Mouse (Mus musculus) testis, adult 2 months (tissue): ENCODE measurements at regions not wholly inside any gene's neighbourhood (a gene's known extent, or its start where the extent isn't known, plus 50 kb on each side); places are given as distances from the start of the nearest gene placed in this dataset.
"Not testable (repeated sequence)": the region's sequence is repeated elsewhere in the genome, so short reads cannot be mapped to it uniquely, and the experiment has no call there.

ENCODE experiments used
- H3K27ac ChIP-seq: fragments of 200-500 bp; 2 replicates; pipeline ENCODE4 v1.5.1; 2012; ENCODE audit warnings: low read depth, low read length; ENCODE audit not compliant: control insufficient read depth, insufficient read depth
- H3K27me3 ChIP-seq: fragments of 200-500 bp; 2 replicates; pipeline ENCODE4 v1.6.1; 2012; ENCODE audit warnings: mild to moderate bottlenecking, low read length, moderate library complexity; ENCODE audit not compliant: control insufficient read depth, insufficient read depth
- H3K36me3 ChIP-seq: fragments of 200-500 bp; 2 replicates; pipeline ENCODE4 v1.6.1; 2012; ENCODE audit warnings: mild to moderate bottlenecking, low read length; ENCODE audit not compliant: control insufficient read depth, insufficient read depth
- H3K4me1 ChIP-seq: fragments of 200-500 bp; 2 replicates; pipeline ENCODE4 v1.6.1; 2012; ENCODE audit warnings: low read length; ENCODE audit not compliant: control insufficient read depth, insufficient read depth
- H3K4me3 ChIP-seq: fragments of 200-500 bp; 2 replicates; pipeline ENCODE4 v1.5.1; 2012; ENCODE audit warnings: low read depth, mild to moderate bottlenecking, low read length, moderate library complexity, mixed read lengths; ENCODE audit not compliant: control insufficient read depth
- CTCF ChIP-seq: fragments of 200-500 bp; IDR thresholded peaks from 2 replicates; pipeline ENCODE4 v1.5.1; 2012; ENCODE audit warnings: low read depth, mild to moderate bottlenecking, inconsistent platforms, low read length, moderate library complexity; ENCODE audit not compliant: control insufficient read depth, insufficient read depth, insufficient replicate concordance
- POLR2A ChIP-seq: fragments of 200-500 bp; IDR thresholded peaks from 2 replicates; pipeline ENCODE4 v1.6.1; 2012; ENCODE audit warnings: low read depth, mild to moderate bottlenecking, inconsistent platforms, low read length, moderate library complexity; ENCODE audit not compliant: control insufficient read depth

DNA sequence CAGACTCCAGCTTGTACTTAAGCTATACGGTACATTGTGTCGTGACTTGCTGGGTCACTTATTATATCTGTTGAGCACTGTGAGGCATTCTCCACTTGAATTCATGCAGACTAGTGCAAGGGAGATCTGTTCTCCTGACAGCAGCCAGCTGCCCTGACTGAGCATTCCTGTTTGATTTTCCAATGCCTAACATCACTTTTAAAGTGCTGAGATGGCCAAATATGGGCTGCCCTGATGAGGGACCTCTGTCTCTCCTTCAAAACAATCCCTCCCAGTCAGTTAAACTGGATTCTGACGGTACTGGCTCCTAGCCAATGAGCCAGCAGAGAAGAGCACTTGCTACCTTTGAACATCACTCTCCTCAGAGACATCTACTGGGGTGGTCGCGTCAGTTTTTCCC is 57.6 kb upstream of the Lekr1 start:
- Histone ChIP-seq H3K27ac (no peak overlapping the region), H3K36me3 (no peaks in the 10 kb centered on the region), H3K27me3 (no peaks in the 10 kb centered on the region), H3K4me3 (no peak overlapping the region), H3K4me1 (no peaks in the 10 kb centered on the region)
- TF ChIP-seq CTCF (no peak), POLR2A (no peak)

DNA sequence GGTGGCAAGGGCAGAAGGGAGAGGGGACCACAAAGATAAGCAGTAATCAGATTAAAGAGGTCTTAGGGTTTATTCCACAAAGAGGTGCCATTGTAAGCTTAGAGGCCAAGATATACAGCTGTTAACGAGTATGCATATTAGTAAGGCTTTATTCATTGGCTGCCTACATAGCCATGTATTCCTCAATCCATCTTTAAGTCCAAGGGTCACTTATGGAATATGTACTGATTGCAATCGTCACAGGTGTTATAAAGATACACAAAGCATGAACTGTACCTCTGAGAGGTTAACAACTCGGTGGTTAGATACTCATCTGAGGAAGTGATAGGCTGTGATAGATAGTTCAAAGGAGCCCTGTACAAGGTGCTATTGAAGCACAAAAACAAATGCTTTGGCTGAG is 54.3 kb upstream of the Lekr1 start:
- H3K27me3 ChIP-seq, result no peaks in the 10 kb centered on the region
- H3K27ac ChIP-seq, result no peak overlapping the region
- no peaks in the 10 kb centered on the region for H3K36me3 ChIP-seq
- no peaks in the 10 kb centered on the region for H3K4me1 ChIP-seq
- TF ChIP-seq CTCF (no peak), POLR2A (no peak)
- H3K4me3 ChIP-seq, result no peak overlapping the region

DNA sequence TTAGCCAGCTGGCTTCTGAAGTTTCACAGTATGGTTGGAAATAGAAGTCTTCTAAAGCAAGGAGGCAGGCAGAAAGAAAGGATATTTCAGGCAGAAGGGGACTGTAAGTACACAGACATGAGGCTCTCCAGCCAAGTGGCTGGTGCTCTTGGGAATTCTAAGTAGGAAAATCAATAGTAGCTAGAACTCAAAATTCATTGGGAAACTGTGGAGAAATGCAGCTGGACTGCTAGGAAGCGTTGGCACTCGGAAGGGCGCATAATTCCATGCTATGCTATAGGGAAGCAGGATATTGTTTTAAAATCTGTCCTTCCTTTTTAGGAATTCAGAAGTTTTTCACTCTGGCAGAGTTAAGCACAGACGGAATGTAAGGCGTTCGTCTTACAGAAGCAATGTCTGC is 53.6 kb upstream of the Lekr1 start:
- H3K27me3 ChIP-seq, result no peaks in the 10 kb centered on the region
- no peak overlapping the region for H3K4me3 ChIP-seq
- H3K27ac ChIP-seq, result no peak overlapping the region
- H3K36me3 ChIP-seq, result no peaks in the 10 kb centered on the region
- TF ChIP-seq POLR2A (no peak), CTCF (no peak)
- H3K4me1 ChIP-seq, result no peaks in the 10 kb centered on the region

DNA sequence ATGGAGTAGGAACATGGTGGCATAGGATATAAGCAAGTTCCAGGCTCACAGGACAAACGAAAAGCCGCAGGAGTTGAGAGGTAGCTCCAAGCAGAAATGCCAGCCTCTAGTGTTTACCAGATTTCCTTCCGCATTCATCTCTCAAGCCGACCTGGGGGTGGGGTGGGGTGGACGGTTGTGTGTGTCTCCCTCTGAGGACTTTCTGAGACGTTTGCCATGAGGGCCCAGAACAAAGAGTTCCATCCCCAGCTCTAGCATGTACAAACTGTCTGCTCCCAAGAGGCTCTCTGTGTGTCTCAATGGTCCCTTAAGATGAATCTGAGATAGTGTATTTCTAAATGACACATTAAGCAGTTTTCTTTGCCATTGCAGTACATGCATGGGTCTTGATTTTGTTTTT is 53.1 kb upstream of the Lekr1 start:
- Histone ChIP-seq H3K36me3 (no peaks in the 10 kb centered on the region), H3K4me3 (peak overlapping the region; percentile 19), H3K4me1 (no peaks in the 10 kb centered on the region), H3K27me3 (no peaks in the 10 kb centered on the region), H3K27ac (no peak overlapping the region)
- TF ChIP-seq CTCF, result no peak
- TF ChIP-seq POLR2A, result no peak

DNA sequence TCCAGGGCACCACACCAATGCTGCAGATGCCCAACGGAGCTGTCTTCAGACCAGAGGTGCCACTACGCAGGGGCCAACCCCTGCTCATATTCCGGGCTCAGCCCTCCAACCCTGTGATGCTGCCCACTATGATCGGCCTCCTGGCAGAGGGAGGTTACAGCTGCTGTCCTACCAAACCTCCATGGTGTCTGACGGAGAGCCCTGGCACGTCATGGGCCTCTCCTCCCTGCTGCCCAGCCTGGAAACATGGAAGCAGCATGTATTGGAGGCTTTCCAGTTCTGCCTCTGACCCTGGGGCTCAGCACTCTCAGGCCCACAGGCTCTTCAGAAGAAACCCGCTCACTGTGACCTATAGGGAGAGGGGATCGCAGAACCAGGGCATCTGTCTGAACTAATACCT is 51.1 kb upstream of the Lekr1 start:
- not testable (repeated sequence) for H3K27ac ChIP-seq, H3K27me3 ChIP-seq, H3K36me3 ChIP-seq, H3K4me1 ChIP-seq
- peak overlapping the region; percentile 30 for H3K4me3 ChIP-seq
